Mouse (Mus musculus): ENCODE data around the gene Tmtc4. TPM values are rescaled to one million over a fixed set of nuclear protein-coding genes. Genes with fewer than 3 reads are reported as not detected.

Tmtc4 gene
- polyA plus RNA-seq (2012; rRNA removed): 8.4 and 9.2 TPM in 2 replicates

DNA sequence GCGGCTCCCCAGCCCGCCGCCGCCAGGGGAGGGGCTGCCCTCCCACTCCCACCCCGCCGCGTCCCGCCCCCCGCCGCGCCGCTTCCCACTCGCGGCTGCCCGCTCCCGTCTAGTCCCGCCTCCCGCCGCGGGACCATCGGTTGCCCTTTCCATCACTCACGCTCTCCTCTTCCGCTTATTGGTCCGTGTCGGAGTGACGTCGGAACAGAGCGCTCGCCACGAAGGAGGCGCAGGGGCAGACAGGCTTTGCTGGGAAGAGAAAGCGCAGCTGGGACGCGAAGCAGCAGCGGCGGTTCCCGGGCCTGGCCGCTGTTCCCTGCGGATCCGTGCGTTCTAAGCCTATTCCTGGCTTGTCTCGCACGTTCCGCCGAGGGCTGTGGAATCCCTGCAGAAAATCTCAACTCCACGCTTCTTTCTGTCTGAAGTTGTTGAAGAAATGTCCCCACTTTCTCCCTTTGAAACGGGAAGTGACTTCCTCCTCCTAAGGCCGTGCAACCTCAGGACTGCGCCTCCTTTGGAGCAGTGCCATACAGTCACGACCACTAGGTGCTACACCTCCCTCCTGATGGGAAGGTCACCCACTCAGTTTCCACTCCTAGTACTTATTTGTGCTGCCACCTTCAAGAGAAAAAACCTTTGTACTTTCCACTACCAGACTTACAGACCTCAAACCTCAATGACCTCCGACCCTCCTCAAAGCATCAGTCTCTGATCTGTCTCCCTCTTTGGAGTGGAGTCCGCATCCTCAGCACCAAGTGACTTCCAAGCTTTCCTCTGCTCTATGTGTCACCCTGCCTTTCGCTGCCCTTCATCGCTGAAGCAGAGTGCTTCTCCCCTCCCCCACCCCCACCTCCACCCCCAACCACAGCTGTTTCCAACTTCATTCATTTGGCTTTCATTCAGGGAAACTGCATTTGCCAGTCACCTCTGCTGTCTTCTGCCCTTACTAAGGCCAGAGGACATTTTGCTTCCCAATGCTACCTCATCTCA, at the start of gene Tmtc4:
Tmtc4 (minus strand) TSS at position 810 of the 990 bp plus-strand sequence.
- peak; percentile 95 for DNase-seq
- Histone ChIP-seq H3K27ac (ENCODE audit: control insufficient read depth, insufficient read depth, low read length) (peak within 1 kb of the TSS; percentile 71), H3K27me3 (ENCODE audit: control insufficient read depth, insufficient read depth, low read length) (no peaks in the 10 kb centered on the region), H3K4me3 (ENCODE audit: control insufficient read depth, insufficient read depth, low read length) (peak within 1 kb of the TSS; percentile 73), H3K36me3 (ENCODE audit: control insufficient read depth, insufficient read depth, low read length) (no peaks in the 10 kb centered on the region), H3K4me1 (replicated peaks; ENCODE audit: control insufficient read depth, insufficient read depth, low read length) (peaks cover 15% of the 10 kb centered on the region; the same call in 1 of the 2 replicates)
- WGBS: 1% methylated on average over 54 of the region's 54 CpGs
- TF ChIP-seq POLR2A (IDR thresholded peaks at IDR 0.05; ENCODE audit: control insufficient read depth, extremely low read depth, insufficient read depth, low read length, poor library complexity) (peak; percentile 81; the same call in 1 of the 2 replicates), CTCF (IDR thresholded peaks at IDR 0.05; ENCODE audit: borderline replicate concordance, control insufficient read depth, extremely low read depth, insufficient read depth, low read length, poor library complexity) (0 out of 2 replicates have a peak, but pooled peaks have one; percentile 30)

DNA sequence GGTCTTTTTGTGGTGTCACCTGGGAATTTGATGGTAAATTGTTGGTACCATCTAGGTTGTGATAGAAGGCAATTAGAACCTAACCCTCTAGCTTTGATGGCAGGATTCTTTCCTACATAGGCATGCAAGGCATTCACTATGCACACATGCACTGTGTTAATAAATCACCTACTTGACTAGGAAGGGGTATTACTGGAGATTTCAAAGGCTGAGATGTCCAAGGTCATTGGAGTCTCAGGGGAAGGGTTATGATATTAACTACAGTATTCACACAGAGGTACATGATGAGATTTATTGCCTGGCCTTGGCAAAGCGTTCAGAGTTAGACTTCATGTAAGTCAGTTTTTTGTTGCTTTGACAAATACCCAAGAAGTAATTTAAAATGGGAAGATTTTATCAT, 48.6 kb upstream of the Tmtc4 start:
- Histone ChIP-seq H3K27ac (ENCODE audit: control insufficient read depth, insufficient read depth, low read length) (no peak overlapping the region), H3K36me3 (ENCODE audit: control insufficient read depth, insufficient read depth, low read length) (no peaks in the 10 kb centered on the region), H3K4me3 (ENCODE audit: control insufficient read depth, insufficient read depth, low read length) (no peak overlapping the region), H3K27me3 (ENCODE audit: control insufficient read depth, insufficient read depth, low read length) (no peaks in the 10 kb centered on the region), H3K4me1 (replicated peaks; ENCODE audit: control insufficient read depth, insufficient read depth, low read length) (no peaks in the 10 kb centered on the region)
- no peak for DNase-seq
- TF ChIP-seq CTCF (IDR thresholded peaks at IDR 0.05; ENCODE audit: borderline replicate concordance, control insufficient read depth, extremely low read depth, insufficient read depth, low read length, poor library complexity) (no peak), POLR2A (IDR thresholded peaks at IDR 0.05; ENCODE audit: control insufficient read depth, extremely low read depth, insufficient read depth, low read length, poor library complexity) (no peak)
- WGBS: 95% methylated on average over 1 of the region's 1 CpGs

DNA sequence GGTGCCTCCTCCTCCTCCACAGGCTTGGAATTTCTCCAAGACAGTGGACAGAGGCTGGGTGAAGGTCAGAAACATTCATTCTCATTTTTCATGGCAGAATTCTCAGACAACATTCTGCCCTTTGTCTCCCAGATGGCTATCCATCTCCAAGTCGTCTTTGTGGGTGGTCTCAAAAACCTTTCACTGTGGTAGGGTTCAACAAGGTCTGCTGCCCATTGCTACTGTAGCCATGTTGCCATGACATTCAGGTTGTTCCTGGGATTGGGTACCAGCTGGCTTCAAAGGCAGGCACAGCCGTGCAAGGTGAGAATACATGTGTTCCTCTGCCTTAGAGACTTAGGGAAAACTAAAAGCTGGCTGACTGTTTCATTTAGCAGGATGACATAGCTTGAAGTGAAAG, 44.0 kb upstream of the Tmtc4 start:
- WGBS: 83% methylated on average over 2 of the region's 2 CpGs
- H3K4me3 ChIP-seq (ENCODE audit: control insufficient read depth, insufficient read depth, low read length): no peak overlapping the region
- no peaks in the 10 kb centered on the region for H3K36me3 ChIP-seq (ENCODE audit: control insufficient read depth, insufficient read depth, low read length)
- H3K27me3 ChIP-seq (ENCODE audit: control insufficient read depth, insufficient read depth, low read length): no peaks in the 10 kb centered on the region
- no peak overlapping the region for H3K27ac ChIP-seq (ENCODE audit: control insufficient read depth, insufficient read depth, low read length)
- no peak for TF ChIP-seq CTCF (IDR thresholded peaks at IDR 0.05; ENCODE audit: borderline replicate concordance, control insufficient read depth, extremely low read depth, insufficient read depth, low read length, poor library complexity)
- no peak for TF ChIP-seq POLR2A (IDR thresholded peaks at IDR 0.05; ENCODE audit: control insufficient read depth, extremely low read depth, insufficient read depth, low read length, poor library complexity)
- DNase-seq: no peak
- H3K4me1 ChIP-seq (replicated peaks; ENCODE audit: control insufficient read depth, insufficient read depth, low read length): no peaks in the 10 kb centered on the region

DNA sequence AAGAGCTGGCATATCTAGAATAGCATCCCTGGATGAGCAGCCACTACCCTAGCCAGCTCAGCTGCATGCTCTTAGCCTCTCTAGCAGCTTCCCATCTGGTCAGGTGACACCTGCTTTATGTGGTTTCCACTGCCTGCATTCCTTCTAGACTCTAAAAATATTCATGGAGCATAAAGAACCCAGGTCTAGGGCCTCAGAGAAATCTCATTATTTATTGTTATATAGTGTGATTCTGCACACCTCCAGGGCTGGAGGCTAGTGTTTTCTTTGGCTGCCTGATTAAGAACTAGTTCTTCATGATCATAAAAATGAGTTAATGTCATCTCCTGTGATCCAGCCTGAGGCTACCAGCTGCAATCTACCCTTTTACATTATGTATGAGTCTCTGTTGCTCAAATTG, 39.1 kb upstream of the Tmtc4 start:
- DNase-seq: no peak
- Histone ChIP-seq H3K4me3 (ENCODE audit: control insufficient read depth, insufficient read depth, low read length) (no peak overlapping the region), H3K4me1 (replicated peaks; ENCODE audit: control insufficient read depth, insufficient read depth, low read length) (no peaks in the 10 kb centered on the region), H3K27ac (ENCODE audit: control insufficient read depth, insufficient read depth, low read length) (no peak overlapping the region), H3K27me3 (ENCODE audit: control insufficient read depth, insufficient read depth, low read length) (no peaks in the 10 kb centered on the region), H3K36me3 (ENCODE audit: control insufficient read depth, insufficient read depth, low read length) (no peaks in the 10 kb centered on the region)
- TF ChIP-seq POLR2A (IDR thresholded peaks at IDR 0.05; ENCODE audit: control insufficient read depth, extremely low read depth, insufficient read depth, low read length, poor library complexity) (no peak), CTCF (IDR thresholded peaks at IDR 0.05; ENCODE audit: borderline replicate concordance, control insufficient read depth, extremely low read depth, insufficient read depth, low read length, poor library complexity) (no peak)

DNA sequence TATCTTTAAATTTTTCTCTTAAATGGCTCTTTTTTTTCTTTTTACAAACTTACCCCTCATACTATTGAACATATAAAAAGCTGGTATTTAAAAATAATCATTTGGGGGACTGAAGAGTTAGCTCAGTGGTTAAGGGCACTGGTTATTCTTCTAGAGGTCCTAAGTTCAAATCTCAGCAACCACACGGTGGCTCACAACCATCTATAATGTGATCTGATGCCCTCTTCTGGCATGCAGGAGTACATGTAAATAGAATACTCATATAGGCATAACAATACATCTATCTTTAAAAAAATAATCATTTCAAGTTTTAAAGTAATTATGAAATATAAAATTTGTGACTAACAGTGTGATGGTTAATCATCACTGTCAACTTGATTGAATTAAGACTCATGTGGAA, 32.5 kb upstream of the Tmtc4 start:
- 85% methylated on average over 1 of the region's 1 CpGs for WGBS
- Histone ChIP-seq H3K27ac (ENCODE audit: control insufficient read depth, insufficient read depth, low read length) (no peak overlapping the region), H3K27me3 (ENCODE audit: control insufficient read depth, insufficient read depth, low read length) (no peaks in the 10 kb centered on the region), H3K36me3 (ENCODE audit: control insufficient read depth, insufficient read depth, low read length) (no peaks in the 10 kb centered on the region), H3K4me1 (replicated peaks; ENCODE audit: control insufficient read depth, insufficient read depth, low read length) (no peaks in the 10 kb centered on the region), H3K4me3 (ENCODE audit: control insufficient read depth, insufficient read depth, low read length) (no peak overlapping the region)
- no peak for DNase-seq
- no peak for TF ChIP-seq CTCF (IDR thresholded peaks at IDR 0.05; ENCODE audit: borderline replicate concordance, control insufficient read depth, extremely low read depth, insufficient read depth, low read length, poor library complexity)
- no peak for TF ChIP-seq POLR2A (IDR thresholded peaks at IDR 0.05; ENCODE audit: control insufficient read depth, extremely low read depth, insufficient read depth, low read length, poor library complexity)

DNA sequence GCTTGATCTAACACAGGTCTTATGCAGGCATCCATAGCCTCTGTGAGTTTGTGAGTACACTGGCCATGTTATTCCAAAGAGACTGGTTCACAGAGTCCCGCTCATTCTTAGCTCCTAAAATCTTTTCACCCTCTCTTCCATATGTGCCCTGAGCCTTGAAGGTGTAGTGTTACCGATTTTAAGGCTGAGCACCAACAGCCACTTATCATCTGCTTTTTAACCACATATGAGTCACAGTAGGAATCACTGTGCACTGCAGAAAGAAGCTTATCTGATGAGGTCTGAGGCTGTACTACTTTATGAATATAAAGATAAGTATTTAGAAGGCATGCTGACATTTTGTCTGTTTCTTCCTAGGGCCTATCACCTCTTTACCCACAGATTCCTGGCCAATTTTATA, 31.9 kb upstream of the Tmtc4 start:
- no peak for DNase-seq
- TF ChIP-seq CTCF (IDR thresholded peaks at IDR 0.05; ENCODE audit: borderline replicate concordance, control insufficient read depth, extremely low read depth, insufficient read depth, low read length, poor library complexity) (no peak), POLR2A (IDR thresholded peaks at IDR 0.05; ENCODE audit: control insufficient read depth, extremely low read depth, insufficient read depth, low read length, poor library complexity) (no peak)
- no peaks in the 10 kb centered on the region for H3K4me1 ChIP-seq (replicated peaks; ENCODE audit: control insufficient read depth, insufficient read depth, low read length)
- H3K27ac ChIP-seq (ENCODE audit: control insufficient read depth, insufficient read depth, low read length): no peak overlapping the region
- no peaks in the 10 kb centered on the region for H3K27me3 ChIP-seq (ENCODE audit: control insufficient read depth, insufficient read depth, low read length)
- H3K4me3 ChIP-seq (ENCODE audit: control insufficient read depth, insufficient read depth, low read length): no peak overlapping the region
- no peaks in the 10 kb centered on the region for H3K36me3 ChIP-seq (ENCODE audit: control insufficient read depth, insufficient read depth, low read length)
- WGBS: 88% methylated on average over 2 of the region's 2 CpGs

All from thymus, adult 2 months (tissue).